Mouse (Mus musculus): ENCODE results near the gene Gpr19.

GRCm38 (mm10) chr6:134848197-134848890 lies 50.0 kb downstream of the Gpr19 start:
- TF ChIP-seq POLR2A (IDR thresholded peaks at IDR 0.05; ENCODE audit: borderline replicate concordance, low read depth, low read length) (no peak), CTCF (IDR thresholded peaks at IDR 0.05; ENCODE audit: low read depth, low read length) (no peak)

Data from bone marrow macrophage, adult 2 months (primary cell).